Mouse (Mus musculus) lung, postnatal 0 days (tissue): Measurements from ENCODE around the gene Mei4.

Source experiments
- CTCF ChIP-seq: IDR thresholded peaks from 2 replicates; pipeline ENCODE4 v1.5.1; 2016; ENCODE audit warnings: antibody characterized with exemption, mild to moderate bottlenecking
- EP300 ChIP-seq: IDR thresholded peaks from 2 replicates; pipeline ENCODE4 v1.6.1; 2016; ENCODE audit warnings: antibody characterized with exemption, mild to moderate bottlenecking, control low read depth

GRCm38 (mm10) chr9:81858861-81859260 lies 4.6 kb upstream of the Mei4 start:
- TF ChIP-seq CTCF (no peak), EP300 (no peak)
